Mouse (Mus musculus): ENCODE data around the gene Stk32b.

DNA sequence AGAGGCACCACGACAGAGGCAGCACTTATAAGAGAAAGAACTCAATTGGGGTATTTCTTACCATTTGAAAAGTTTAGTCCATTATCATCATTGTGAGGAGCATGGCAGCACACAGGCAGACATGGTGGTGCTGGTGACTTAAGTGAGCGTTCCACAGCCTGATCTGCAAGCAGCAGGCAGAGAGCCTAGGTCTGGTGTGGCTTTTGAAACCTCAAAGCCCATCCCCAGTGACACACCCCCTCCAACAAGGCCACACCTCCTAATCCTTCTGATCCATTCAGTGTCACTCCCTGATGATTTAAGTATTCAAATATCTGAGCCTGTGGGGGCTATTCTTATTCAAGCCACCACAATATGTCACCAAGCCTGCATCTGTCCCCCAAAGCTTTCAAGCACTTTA, 12.0 kb downstream of the Stk32b start:
- no peak for TF ChIP-seq MYOG (IDR thresholded peaks at IDR 0.05; ENCODE audit: control insufficient read depth, extremely low read depth, insufficient read length)
- TF ChIP-seq CTCF (IDR thresholded peaks at IDR 0.05; ENCODE audit: control insufficient read depth, insufficient read depth, insufficient read length), result no peak

All from C2C12 (cell line).